Mouse (Mus musculus) neural tube, embryonic 14.5 days (tissue): ENCODE measurements around the gene Tmem117. TPM values are rescaled to one million over a fixed set of nuclear protein-coding genes. Genes with fewer than 3 reads are reported as not detected.

Experiments
- ATAC-seq: fragments of 200-750 bp; cut with Nextera tagmentation; 2 replicates; pipeline ENCODE4 v1.8.0; 2017; ENCODE audit warnings: low read depth, mild to moderate bottlenecking, moderate TSS enrichment, moderate library complexity
- H3K27ac ChIP-seq: fragments of 300-500 bp; sonication (generic); 2 replicates; pipeline ENCODE4 v1.5.1; 2014; ENCODE audit warnings: low read depth, mild to moderate bottlenecking, control low read depth, low read length, moderate library complexity, mixed read lengths
- H3K27me3 ChIP-seq: fragments of 300-500 bp; sonication (generic); 2 replicates; pipeline ENCODE4 v1.6.1; 2014; ENCODE audit warnings: low read length; ENCODE audit not compliant: control insufficient read depth, insufficient read depth
- H3K36me3 ChIP-seq: fragments of 300-500 bp; sonication (generic); 2 replicates; pipeline ENCODE4 v1.6.1; 2014; ENCODE audit warnings: low read length, mixed read lengths; ENCODE audit not compliant: control insufficient read depth, insufficient read depth
- H3K4me1 ChIP-seq: fragments of 300-500 bp; sonication (generic); 2 replicates; pipeline ENCODE4 v1.6.1; 2014; ENCODE audit warnings: low read length; ENCODE audit not compliant: control insufficient read depth, insufficient read depth
- H3K4me2 ChIP-seq: fragments of 300-500 bp; sonication (generic); 2 replicates; pipeline ENCODE4 v1.6.1; 2014; ENCODE audit warnings: mild to moderate bottlenecking, low read depth, low read length, control low read depth
- H3K4me3 ChIP-seq: fragments of 300-500 bp; sonication (generic); 2 replicates; pipeline ENCODE4 v1.5.1; 2014; ENCODE audit warnings: low read depth, low read length, control low read depth, mixed read lengths
- H3K9ac ChIP-seq: fragments of 300-500 bp; sonication (generic); replicated peaks from 2 replicates; pipeline ENCODE4 v1.6.1; 2014; ENCODE audit warnings: low read depth, mild to moderate bottlenecking, control low read depth, low read length, mixed read lengths
- H3K9me3 ChIP-seq: fragments of 300-500 bp; sonication (generic); 2 replicates; pipeline ENCODE4 v1.6.1; 2016; ENCODE audit warnings: low read length; ENCODE audit not compliant: control insufficient read depth
- WGBS: fragments of 180-500 bp; shearing (Covaris S2); extraction: QIAGEN DNeasy Blood & Tissue Kit; methylation state at CpG from one replicate; pipeline ENCODE4 v1.1.7; 2014; 5-methylcytosine and 5-hydroxymethylcytosine counted together
- polyA plus RNA-seq: library from polyadenylated mRNA; unstranded; fragments of >200 nt; fragmentation: Nextera tagmentation; extraction: Ambion mirVana; gene quantifications from 2 replicates; pipeline ENCODE4 v1.2.1, GENCODE M21; 2014

Tmem117 gene
- polyA plus RNA-seq, 1 experiment from 2014 or later: 19.5 TPM

- no peaks in the 10 kb centered on the region for H3K4me1 ChIP-seq
- no peaks in the 10 kb centered on the region for H3K36me3 ChIP-seq
- ATAC-seq: no peak
- no peak overlapping the region for H3K4me2 ChIP-seq
- WGBS: 84% methylated on average over 9 of the region's 9 CpGs
- H3K9ac ChIP-seq: no peak overlapping the region
- H3K9me3 ChIP-seq: no peaks in the 10 kb centered on the region
- H3K27ac ChIP-seq: no peak overlapping the region
- H3K27me3 ChIP-seq: no peaks in the 10 kb centered on the region
- no peak overlapping the region for H3K4me3 ChIP-seq
Measured at GRCm38 (mm10) chr15:95042437-95042836, 413.4 kb downstream of the Tmem117 start.

- no peaks in the 10 kb centered on the region for H3K27me3 ChIP-seq
- H3K27ac ChIP-seq: no peak overlapping the region
- no peaks in the 10 kb centered on the region for H3K36me3 ChIP-seq
- H3K9me3 ChIP-seq: no peaks in the 10 kb centered on the region
- WGBS: 56% methylated on average over 8 of the region's 8 CpGs
- no peak overlapping the region for H3K9ac ChIP-seq
- no peak overlapping the region for H3K4me2 ChIP-seq
- H3K4me1 ChIP-seq: no peaks in the 10 kb centered on the region
- no peak overlapping the region for H3K4me3 ChIP-seq
- no peak for ATAC-seq
Measured at GRCm38 (mm10) chr15:95044011-95044410, 415.0 kb downstream of the Tmem117 start.

GRCm38 (mm10) chr15:95047486-95047885 lies 418.5 kb downstream of the Tmem117 start:
- no peak overlapping the region for H3K27ac ChIP-seq
- no peak for ATAC-seq

GRCm38 (mm10) chr15:95049171-95049729 lies 420.2 kb downstream of the Tmem117 start:
- Histone ChIP-seq H3K9ac (no peak overlapping the region), H3K27ac (no peak overlapping the region), H3K4me2 (no peak overlapping the region), H3K27me3 (no peaks in the 10 kb centered on the region), H3K36me3 (no peaks in the 10 kb centered on the region), H3K9me3 (no peaks in the 10 kb centered on the region), H3K4me1 (no peaks in the 10 kb centered on the region), H3K4me3 (no peak overlapping the region)
- ATAC-seq: no peak
- 61% methylated on average over 6 of the region's 6 CpGs for WGBS

More at GRCm38 (mm10) chr15:95047486-95047885, 418.5 kb downstream of the Tmem117 start:
- no peak overlapping the region for H3K4me2 ChIP-seq
- no peaks in the 10 kb centered on the region for H3K4me1 ChIP-seq
- H3K9ac ChIP-seq: no peak overlapping the region
- H3K27me3 ChIP-seq: no peaks in the 10 kb centered on the region
- H3K36me3 ChIP-seq: no peaks in the 10 kb centered on the region
- WGBS: 60% methylated on average over 2 of the region's 2 CpGs
- H3K9me3 ChIP-seq: no peaks in the 10 kb centered on the region
- no peak overlapping the region for H3K4me3 ChIP-seq

- H3K36me3 ChIP-seq: no peaks in the 10 kb centered on the region
- peaks cover 3% of the 10 kb centered on the region; the same call in 1 of the 2 replicates for H3K4me1 ChIP-seq
- H3K4me3 ChIP-seq: no peak overlapping the region
- WGBS: 13% methylated on average over 8 of the region's 8 CpGs
- H3K4me2 ChIP-seq: no peak overlapping the region
- no peak overlapping the region for H3K9ac ChIP-seq
- no peaks in the 10 kb centered on the region for H3K9me3 ChIP-seq
- ATAC-seq: peak; percentile 46; the same call in 1 of the 2 replicates
- no peak overlapping the region for H3K27ac ChIP-seq
- no peaks in the 10 kb centered on the region for H3K27me3 ChIP-seq
Measured at GRCm38 (mm10) chr15:95055081-95055650, 426.1 kb downstream of the Tmem117 start.

GRCm38 (mm10) chr15:95068023-95068422 lies 439.0 kb downstream of the Tmem117 start:
- H3K27me3 ChIP-seq: no peaks in the 10 kb centered on the region
- no peak overlapping the region for H3K4me2 ChIP-seq
- H3K9me3 ChIP-seq: no peaks in the 10 kb centered on the region
- WGBS: 96% methylated on average over 1 of the region's 1 CpGs
- no peak overlapping the region for H3K4me3 ChIP-seq
- no peak for ATAC-seq
- no peak overlapping the region for H3K9ac ChIP-seq
- H3K27ac ChIP-seq: no peak overlapping the region
- H3K4me1 ChIP-seq: no peaks in the 10 kb centered on the region; the same call in none of the 2 replicates
- H3K36me3 ChIP-seq: no peaks in the 10 kb centered on the region

- H3K9ac ChIP-seq: no peak overlapping the region
- H3K4me3 ChIP-seq: no peak overlapping the region
- 83% methylated on average over 1 of the region's 1 CpGs for WGBS
- no peak overlapping the region for H3K27ac ChIP-seq
- ATAC-seq: no peak
- no peaks in the 10 kb centered on the region for H3K36me3 ChIP-seq
- H3K4me2 ChIP-seq: no peak overlapping the region
- H3K9me3 ChIP-seq: no peaks in the 10 kb centered on the region
- no peaks in the 10 kb centered on the region; the same call in none of the 2 replicates for H3K4me1 ChIP-seq
- H3K27me3 ChIP-seq: no peaks in the 10 kb centered on the region
Measured at GRCm38 (mm10) chr15:95068799-95069198, 439.8 kb downstream of the Tmem117 start.

GRCm38 (mm10) chr15:95070881-95071280 lies 441.8 kb downstream of the Tmem117 start:
- no peaks in the 10 kb centered on the region for H3K36me3 ChIP-seq
- no peak overlapping the region for H3K27ac ChIP-seq
- 93% methylated on average over 7 of the region's 7 CpGs for WGBS
- no peak overlapping the region for H3K4me3 ChIP-seq
- no peaks in the 10 kb centered on the region; the same call in none of the 2 replicates for H3K4me1 ChIP-seq
- H3K9ac ChIP-seq: no peak overlapping the region
- H3K27me3 ChIP-seq: no peaks in the 10 kb centered on the region
- ATAC-seq: no peak
- no peak overlapping the region for H3K4me2 ChIP-seq
- no peaks in the 10 kb centered on the region for H3K9me3 ChIP-seq

GRCm38 (mm10) chr15:95075356-95075755 lies 446.3 kb downstream of the Tmem117 start:
- H3K36me3 ChIP-seq: no peaks in the 10 kb centered on the region
- no peaks in the 10 kb centered on the region for H3K9me3 ChIP-seq
- ATAC-seq: no peak
- no peak overlapping the region for H3K4me2 ChIP-seq
- WGBS: 65% methylated on average over 12 of the region's 12 CpGs
- no peaks in the 10 kb centered on the region for H3K27me3 ChIP-seq
- no peak overlapping the region for H3K4me3 ChIP-seq
- H3K27ac ChIP-seq: no peak overlapping the region
- H3K9ac ChIP-seq: no peak overlapping the region
- H3K4me1 ChIP-seq: no peaks in the 10 kb centered on the region
